Mouse (Mus musculus): ENCODE results near the gene Mcm3ap. TPM values are rescaled to one million over a fixed set of nuclear protein-coding genes. Genes with fewer than 3 reads are reported as not detected.

The Mcm3ap gene
- total and polyA plus RNA-seq, 3 experiments = 26.4 to 47.8 (median 34.2) TPM

DNA sequence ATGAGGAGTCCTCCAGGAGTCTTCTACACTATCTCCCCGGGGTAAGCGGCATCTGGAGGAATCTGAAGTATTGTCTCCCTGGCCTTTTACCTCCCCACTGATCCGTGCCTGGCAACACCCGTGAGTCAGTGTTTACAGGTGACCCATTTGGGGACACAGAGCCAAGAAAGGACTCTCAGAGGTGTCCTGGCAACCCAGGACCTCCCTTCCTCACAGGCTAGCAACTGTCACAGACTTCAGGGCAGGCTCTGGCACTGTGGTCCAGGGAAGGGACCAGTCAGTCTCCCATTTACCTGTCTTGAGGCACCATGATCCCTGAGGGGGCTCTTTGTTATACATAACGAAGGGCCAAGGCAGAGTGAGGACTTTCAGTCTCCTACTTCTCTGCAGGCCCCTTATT lies 19.9 kb upstream of the Mcm3ap start, which contains the start of gene 2610028H24Rik:
Gene 2610028H24Rik, plus strand, starts transcription at position 231 of the 400 bp plus-strand sequence.
- no peaks in the 10 kb centered on the region for H3K9me3 ChIP-seq (replicated peaks; ENCODE audit: low read length)
- H3K4me3 ChIP-seq (replicated peaks in 1 of 3; ENCODE audit: low read depth in 2 of 3, low read length in 2 of 3, poor library complexity in 1 of 3) = no peak within 1 kb of the TSS
- no peak within 1 kb of the TSS for H3K27ac ChIP-seq (ENCODE audit: insufficient read depth, low read depth)
- H3K27me3 ChIP-seq (replicated peaks) = peaks cover 2% of the 10 kb centered on the region
- H3K79me2 ChIP-seq (replicated peaks; ENCODE audit: control insufficient read depth, extremely low read depth, insufficient read depth, poor library complexity, severe bottlenecking) = no peaks in the 10 kb centered on the region
- H3K4me2 ChIP-seq (ENCODE audit: insufficient read depth, low read depth, poor library complexity, severe bottlenecking) = no peak within 1 kb of the TSS
- dilution Hi-C loops (cut with MboI; ENCODE audit: extremely low pct_ligation_motif_present, extremely low pct_unique_long_range_greater_than_20kb, low sequenced_read_pairs) (no loop called here), in situ Hi-C loops (cut with MboI; ENCODE audit: low pct_ligation_motif_present, low pct_unique_long_range_greater_than_20kb, low sequenced_read_pairs) (no loop called here)
- no peak within 1 kb of the TSS for H3K9ac ChIP-seq (ENCODE audit: insufficient read depth, low read depth)
- peaks cover 0 to 8% of the 10 kb centered on the region in 2 experiments; a peak in 1 of 4 replicates for H3K4me1 ChIP-seq (ENCODE audit: control insufficient read depth in 1 of 2, insufficient read depth in 2 of 2)
- no peaks in the 10 kb centered on the region for H3K36me3 ChIP-seq (replicated peaks in 1 of 2; ENCODE audit: control insufficient read depth in 1 of 2, insufficient read depth in 1 of 2, low read length in 1 of 2)
- TF ChIP-seq EP300 (IDR thresholded peaks at IDR 0.05; ENCODE audit: low read length) (no peak), POLR2A (IDR thresholded peaks at IDR 0.05; ENCODE audit: low read depth, low read length) (no peak), SIN3A (IDR thresholded peaks at IDR 0.05; ENCODE audit: low read length) (no peak), HCFC1 (IDR thresholded peaks at IDR 0.05; ENCODE audit: low read depth, low read length) (no peak), ZKSCAN1 (IDR thresholded peaks at IDR 0.05; ENCODE audit: borderline replicate concordance, low read depth, low read length) (no peak), MAZ (IDR thresholded peaks at IDR 0.05; ENCODE audit: low read depth, low read length) (no peak), ZNF384 (IDR thresholded peaks at IDR 0.05; ENCODE audit: low read depth, low read length) (no peak), BHLHE40 (IDR thresholded peaks at IDR 0.05; ENCODE audit: low read depth, low read length) (no peak), TCF12 (IDR thresholded peaks at IDR 0.05; ENCODE audit: low read depth, low read length) (no peak), PAX5 (IDR thresholded peaks at IDR 0.05; ENCODE audit: low read length) (no peak), RAD21 (IDR thresholded peaks at IDR 0.05; ENCODE audit: low read depth, low read length) (no peak), SMC3 (IDR thresholded peaks at IDR 0.05; ENCODE audit: low read depth, low read length) (no peak), MEF2A (IDR thresholded peaks at IDR 0.05; ENCODE audit: borderline replicate concordance, low read depth, low read length) (no peak), USF1 (IDR thresholded peaks at IDR 0.05; ENCODE audit: low read depth, low read length) (no peak), KAT2A (IDR thresholded peaks at IDR 0.05; ENCODE audit: insufficient replicate concordance, low read length) (no peak), NRF1 (IDR thresholded peaks at IDR 0.05; ENCODE audit: low read depth, low read length) (no peak), TBP (conservative IDR thresholded peaks at IDR 0.05; ENCODE audit: low read depth, low read length) (no peak), MXI1 (IDR thresholded peaks at IDR 0.05; ENCODE audit: low read depth, low read length) (no peak)
- no peak for DNase-seq (ENCODE audit: extremely low read depth)

DNA sequence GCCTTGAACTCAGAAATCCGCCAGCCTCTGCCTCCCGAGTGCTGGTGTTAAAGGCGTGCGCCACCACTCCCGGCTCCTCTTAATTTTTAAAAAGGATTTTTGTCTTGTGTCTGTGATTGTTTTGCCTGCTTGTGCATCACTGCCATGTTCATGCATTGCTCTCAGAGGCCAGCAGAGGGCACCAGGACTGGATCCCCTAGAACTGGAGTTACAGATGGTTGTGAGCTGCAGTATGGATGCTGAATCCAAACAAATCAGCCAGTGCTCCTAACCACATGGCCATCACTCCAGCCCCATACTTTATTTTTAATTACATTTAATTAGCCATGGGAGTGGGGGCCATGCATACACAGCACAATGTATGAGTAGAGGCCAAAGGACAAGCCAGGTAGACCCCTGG lies 13.4 kb upstream of the Mcm3ap start:
- TF ChIP-seq CTCF (conservative IDR thresholded peaks at IDR 0.05 in 1 of 2, IDR thresholded peaks at IDR 0.05 in 1 of 2; ENCODE audit: low read depth in 2 of 2, low read length in 2 of 2) (peak; percentile 39 to 73; a peak in 3 of 4 replicates), RAD21 (IDR thresholded peaks at IDR 0.05; ENCODE audit: low read depth, low read length) (peak; percentile 8), NRF1 (IDR thresholded peaks at IDR 0.05; ENCODE audit: low read depth, low read length) (no peak), SMC3 (IDR thresholded peaks at IDR 0.05; ENCODE audit: low read depth, low read length) (peak; percentile 65)
- Histone ChIP-seq H3K4me2 (ENCODE audit: insufficient read depth, low read depth, poor library complexity, severe bottlenecking) (no peak overlapping the region), H3K79me2 (replicated peaks; ENCODE audit: control insufficient read depth, extremely low read depth, insufficient read depth, poor library complexity, severe bottlenecking) (no peaks in the 10 kb centered on the region), H3K27me3 (replicated peaks) (peaks cover 9% of the 10 kb centered on the region), H3K4me3 (replicated peaks in 1 of 3; ENCODE audit: low read depth in 2 of 3, low read length in 2 of 3, poor library complexity in 1 of 3) (no peak overlapping the region), H3K9me3 (replicated peaks; ENCODE audit: low read length) (peaks cover 10% of the 10 kb centered on the region), H3K4me1 (ENCODE audit: control insufficient read depth in 1 of 2, insufficient read depth in 2 of 2) (no peaks in the 10 kb centered on the region), H3K36me3 (replicated peaks in 1 of 2; ENCODE audit: control insufficient read depth in 1 of 2, insufficient read depth in 1 of 2, low read length in 1 of 2) (peaks cover 0 to 3% of the 10 kb centered on the region in 2 experiments), H3K9ac (ENCODE audit: insufficient read depth, low read depth) (no peak overlapping the region), H3K27ac (ENCODE audit: insufficient read depth, low read depth) (no peak overlapping the region)
- DNase-seq (ENCODE audit: extremely low read depth) = peak; percentile 55
- dilution Hi-C loops (cut with MboI; ENCODE audit: extremely low pct_ligation_motif_present, extremely low pct_unique_long_range_greater_than_20kb, low sequenced_read_pairs) = no loop called here
- in situ Hi-C loops (cut with MboI; ENCODE audit: low pct_ligation_motif_present, low pct_unique_long_range_greater_than_20kb, low sequenced_read_pairs) = no loop called here
